In the genomic region with DNA sequence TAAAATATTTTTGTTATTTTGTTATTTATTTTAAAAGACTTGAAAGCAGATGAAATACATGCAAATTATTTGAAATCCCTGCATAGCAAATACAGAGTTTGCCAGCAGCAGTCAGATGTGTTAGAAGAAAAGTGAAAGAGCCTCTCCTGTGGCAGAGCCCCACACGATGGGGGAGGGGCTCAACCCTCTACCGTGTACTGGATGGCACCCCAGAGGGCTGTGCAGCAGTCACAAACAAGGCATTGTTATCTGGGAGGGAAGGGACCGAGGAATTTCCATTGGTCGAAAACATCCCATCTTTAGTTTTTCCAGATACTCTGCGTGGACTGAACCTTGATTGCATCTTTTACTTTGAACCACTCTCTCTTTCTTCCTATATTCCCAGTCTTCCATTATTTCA, we compare ENCODE assay signal across 7 mouse cellular contexts. TPM values are rescaled to one million over a fixed set of nuclear protein-coding genes. Genes with fewer than 3 reads are reported as not detected.
A peak's percentile ranks its signal among the peaks of the same experiment; 100 is the strongest.
DNase-seq lines count a peak whose midpoint lies in the region; ATAC-seq lines count a peak whose summit lies in the region.
"Not testable (repeated sequence)": the region's sequence is repeated elsewhere in the genome, so short reads cannot be mapped to it uniquely, and the experiment has no call there.

No protein-coding gene starts in this region.

- not testable (repeated sequence) for H3K27me3 ChIP-seq in embryonic facial prominence, embryonic 11.5 days (ENCODE audit: control insufficient read depth, insufficient read depth, low read length); heart, embryonic 14.5 days (ENCODE audit: control insufficient read depth, insufficient read depth, low read length); kidney, embryonic 15.5 days; limb, embryonic 11.5 days (ENCODE audit: control insufficient read depth, insufficient read depth, low read length); midbrain, embryonic 14.5 days (ENCODE audit: control insufficient read depth, insufficient read depth, low read length)

- not testable (repeated sequence) for H3K4me1 ChIP-seq in embryonic facial prominence, embryonic 11.5 days (ENCODE audit: control insufficient read depth, insufficient read depth, low read length); heart, embryonic 14.5 days (ENCODE audit: control insufficient read depth in 2 of 2, insufficient read depth in 2 of 2, low read length in 2 of 2); kidney, embryonic 15.5 days; limb, embryonic 11.5 days (ENCODE audit: control insufficient read depth, insufficient read depth, low read length); midbrain, embryonic 14.5 days (ENCODE audit: control insufficient read depth, insufficient read depth, low read length)

- not testable (repeated sequence) for H3K27ac ChIP-seq in embryonic facial prominence, embryonic 11.5 days (replicated peaks; ENCODE audit: low read depth, low read length); kidney, embryonic 15.5 days; limb, embryonic 11.5 days (replicated peaks; ENCODE audit: low read depth, low read length); midbrain, embryonic 14.5 days (replicated peaks; ENCODE audit: low read depth, low read length)
- peak overlapping the region in 1 of 2 experiments; percentile 55; a peak in 1 of 4 replicates for H3K27ac ChIP-seq in heart, embryonic 14.5 days (replicated peaks in 1 of 2; ENCODE audit: control insufficient read depth in 1 of 2, insufficient read depth in 1 of 2, low read depth in 2 of 2, low read length in 2 of 2)

- not testable (repeated sequence) for H3K4me3 ChIP-seq in embryonic facial prominence, embryonic 11.5 days (ENCODE audit: low read depth, low read length); kidney, embryonic 15.5 days (replicated peaks); limb, embryonic 11.5 days (ENCODE audit: low read depth, low read length); midbrain, embryonic 14.5 days (replicated peaks; ENCODE audit: low read depth, low read length)
- peak overlapping the region in 1 of 2 experiments; percentile 38; a peak in 1 of 4 replicates for H3K4me3 ChIP-seq in heart, embryonic 14.5 days (ENCODE audit: control insufficient read depth in 1 of 2, insufficient read depth in 1 of 2, low read depth in 1 of 2, low read length in 2 of 2)

- 9% methylated on average over 5 of the region's 5 CpGs for WGBS in embryonic facial prominence, embryonic 11.5 days
- 26% methylated on average over 5 of the region's 5 CpGs for WGBS in heart, embryonic 14.5 days
- WGBS in kidney, embryonic 15.5 days, result 37% methylated on average over 5 of the region's 5 CpGs
- 40% methylated on average over 5 of the region's 5 CpGs for WGBS in limb, embryonic 11.5 days
- 9% methylated on average over 5 of the region's 5 CpGs for WGBS in midbrain, embryonic 14.5 days

- peak; percentile 87 for DNase-seq in brain, adult 2 months (ENCODE audit: low read depth, low spot score)
- peak; percentile 36 for DNase-seq in embryonic facial prominence, embryonic 11.5 days (ENCODE audit: low spot score)
- peak; percentile 36 for DNase-seq in limb, embryonic 11.5 days (ENCODE audit: low spot score)
- DNase-seq in midbrain, embryonic 14.5 days, result peak; percentile 46
- DNase-seq in spleen, postnatal 4 days (ENCODE audit: low spot score in 2 of 2), result peak; percentile 18 to 63

- not testable (repeated sequence) for ATAC-seq in embryonic facial prominence, embryonic 11.5 days (replicated peaks; ENCODE audit: insufficient number of reproducible peaks, low FRiP score, low TSS enrichment, low read depth); heart, embryonic 14.5 days (ENCODE audit: insufficient number of reproducible peaks, insufficient read depth, low FRiP score, low read depth); kidney, embryonic 15.5 days (replicated peaks; ENCODE audit: low FRiP score); limb, embryonic 11.5 days (ENCODE audit: insufficient number of reproducible peaks, low FRiP score, low TSS enrichment, low read depth)
- ATAC-seq in midbrain, embryonic 14.5 days (ENCODE audit: low FRiP score, low TSS enrichment), result peak; percentile 69

- not testable (repeated sequence) for H3K9me3 ChIP-seq in embryonic facial prominence, embryonic 11.5 days (replicated peaks; ENCODE audit: control insufficient read depth, low read length); heart, embryonic 14.5 days (ENCODE audit: control insufficient read depth, low read length); kidney, embryonic 15.5 days (replicated peaks); limb, embryonic 11.5 days (ENCODE audit: control insufficient read depth, low read length); midbrain, embryonic 14.5 days (ENCODE audit: control insufficient read depth, low read length)

- H3K9ac ChIP-seq in embryonic facial prominence, embryonic 11.5 days (replicated peaks; ENCODE audit: low read length); heart, embryonic 14.5 days (ENCODE audit: low read length); kidney, embryonic 15.5 days; limb, embryonic 11.5 days (ENCODE audit: low read length); midbrain, embryonic 14.5 days (replicated peaks; ENCODE audit: low read length): not testable (repeated sequence)

- H3K4me2 ChIP-seq in embryonic facial prominence, embryonic 11.5 days (ENCODE audit: low read depth, low read length); limb, embryonic 11.5 days (ENCODE audit: low read depth, severe bottlenecking); midbrain, embryonic 14.5 days (ENCODE audit: low read length): not testable (repeated sequence)
- peak overlapping the region; percentile 59 for H3K4me2 ChIP-seq in heart, embryonic 14.5 days (ENCODE audit: low read length)
- 0 out of 2 replicates have a peak overlapping the region, but pooled peaks have one; percentile 53 for H3K4me2 ChIP-seq in kidney, embryonic 15.5 days

- not testable (repeated sequence) for H3K36me3 ChIP-seq in embryonic facial prominence, embryonic 11.5 days (replicated peaks; ENCODE audit: control insufficient read depth, insufficient read depth, low read depth, low read length); limb, embryonic 11.5 days (ENCODE audit: control insufficient read depth, insufficient read depth, low read length)
- H3K36me3 ChIP-seq in heart, embryonic 14.5 days (ENCODE audit: control insufficient read depth, insufficient read depth, low read length), result peaks cover 38% of the 10 kb centered on the region
- peaks cover 62% of the 10 kb centered on the region for H3K36me3 ChIP-seq in kidney, embryonic 15.5 days
- H3K36me3 ChIP-seq in midbrain, embryonic 14.5 days (ENCODE audit: control insufficient read depth, insufficient read depth, low read length), result peaks cover 22% of the 10 kb centered on the region

RNA-seq across cellular contexts. Expression of a gene that starts 35.5 kb away (rescaled TPM):
- 91.2 and 94.9 TPM in 2 replicates for polyA plus RNA-seq in embryonic facial prominence, embryonic 11.5 days (2014; fragmentation: Nextera tagmentation; extraction: Ambion mirVana)
- polyA plus RNA-seq in heart, embryonic 14.5 days (2014; fragmentation: Nextera tagmentation; extraction: Ambion mirVana), result 72.6 and 73.0 TPM in 2 replicates
- 77.7 and 89.2 TPM in 2 replicates for polyA plus RNA-seq in kidney, embryonic 15.5 days (2015; fragmentation: Nextera tagmentation; extraction: Ambion mirVana)
- 84.4 and 87.6 TPM in 2 replicates for polyA plus RNA-seq in limb, embryonic 11.5 days (2014; fragmentation: Nextera tagmentation; extraction: Ambion mirVana)
- 54.7 and 77.8 TPM in 2 replicates for polyA plus RNA-seq in midbrain, embryonic 14.5 days (2014; fragmentation: Nextera tagmentation; extraction: Ambion mirVana)

RNA-seq across cellular contexts. Expression of a gene that starts 35.6 kb away (rescaled TPM):
- polyA plus RNA-seq in embryonic facial prominence, embryonic 11.5 days (2014; fragmentation: Nextera tagmentation; extraction: Ambion mirVana), result 2.8 and 4.4 TPM in 2 replicates
- polyA plus RNA-seq in heart, embryonic 14.5 days (2014; fragmentation: Nextera tagmentation; extraction: Ambion mirVana), result 2.5 and 2.9 TPM in 2 replicates
- polyA plus RNA-seq in kidney, embryonic 15.5 days (2015; fragmentation: Nextera tagmentation; extraction: Ambion mirVana), result 7.5 and 7.7 TPM in 2 replicates
- 2.6 and 3.1 TPM in 2 replicates for polyA plus RNA-seq in limb, embryonic 11.5 days (2014; fragmentation: Nextera tagmentation; extraction: Ambion mirVana)
- 22.0 and 23.4 TPM in 2 replicates for polyA plus RNA-seq in midbrain, embryonic 14.5 days (2014; fragmentation: Nextera tagmentation; extraction: Ambion mirVana)

RNA-seq across cellular contexts. Expression of a gene that starts 48.8 kb away (rescaled TPM):
- polyA plus RNA-seq in embryonic facial prominence, embryonic 11.5 days (2014; fragmentation: Nextera tagmentation; extraction: Ambion mirVana), result 182 and 190 TPM in 2 replicates
- 158 and 162 TPM in 2 replicates for polyA plus RNA-seq in heart, embryonic 14.5 days (2014; fragmentation: Nextera tagmentation; extraction: Ambion mirVana)
- polyA plus RNA-seq in kidney, embryonic 15.5 days (2015; fragmentation: Nextera tagmentation; extraction: Ambion mirVana), result 162 and 163 TPM in 2 replicates
- polyA plus RNA-seq in limb, embryonic 11.5 days (2014; fragmentation: Nextera tagmentation; extraction: Ambion mirVana), result 153 and 158 TPM in 2 replicates
- polyA plus RNA-seq in midbrain, embryonic 14.5 days (2014; fragmentation: Nextera tagmentation; extraction: Ambion mirVana), result 205 and 213 TPM in 2 replicates

Comparison
In these comparisons a context has a peak if more than half of its experiments do, and no peak if none do; other contexts are left out.
1. DNase-seq: peak in every context shown above with its lines; median percentile 87 in brain, adult 2 months; 46 in midbrain, embryonic 14.5 days; 40 in spleen, postnatal 4 days; 36 in embryonic facial prominence, embryonic 11.5 days; 36 in limb, embryonic 11.5 days.